Mouse (Mus musculus): ENCODE measurements at regions not wholly inside any gene's neighbourhood (a gene's known extent, or its start where the extent isn't known, plus 50 kb on each side); places are given as distances from the start of the nearest gene placed in this dataset.
A peak's percentile ranks its signal among the peaks of the same experiment; 100 is the strongest.

DNA sequence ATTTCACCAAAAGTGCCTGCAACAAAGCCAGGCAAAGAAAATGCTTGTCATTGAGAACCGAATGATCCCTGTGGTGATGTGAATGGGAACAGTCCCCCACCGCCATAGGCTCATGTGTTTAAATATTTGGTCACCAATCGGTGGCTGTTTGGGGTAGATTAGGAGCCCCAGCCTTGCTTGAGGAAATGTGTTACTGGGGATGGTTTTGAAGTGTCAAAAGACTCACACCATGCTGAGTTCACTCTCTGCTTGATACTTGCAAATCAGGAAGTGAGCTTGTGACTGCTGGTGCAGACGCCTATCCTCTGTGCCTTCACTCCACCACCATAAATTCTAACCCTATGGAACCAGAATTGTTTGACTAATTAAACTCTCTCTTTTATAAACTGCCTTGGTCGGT is 305.1 kb upstream of the Map3k7 start:
- no peak for ATAC-seq (ENCODE audit: low FRiP score, low read depth)
- Histone ChIP-seq H3K27me3 (replicated peaks) (no peaks in the 10 kb centered on the region), H3K4me3 (no peak overlapping the region), H3K4me1 (peaks cover 6% of the 10 kb centered on the region; the same call in 1 of the 2 replicates), H3K9ac (no peak overlapping the region), H3K9me3 (no peaks in the 10 kb centered on the region), H3K4me2 (replicated peaks) (no peak overlapping the region), H3K36me3 (no peaks in the 10 kb centered on the region), H3K27ac (no peak overlapping the region)
- 49% methylated on average over 5 of the region's 5 CpGs for WGBS

GRCm38 (mm10) chr4:31660896-31661295 is 303.0 kb upstream of the Map3k7 start:
- ATAC-seq (ENCODE audit: low FRiP score, low read depth): no peak
- H3K9me3 ChIP-seq: no peaks in the 10 kb centered on the region
- no peaks in the 10 kb centered on the region for H3K36me3 ChIP-seq
- H3K27ac ChIP-seq: no peak overlapping the region
- H3K4me1 ChIP-seq: peaks cover 6% of the 10 kb centered on the region; the same call in 1 of the 2 replicates
- H3K27me3 ChIP-seq (replicated peaks): no peaks in the 10 kb centered on the region
- H3K4me2 ChIP-seq (replicated peaks): no peak overlapping the region
- WGBS: 27% methylated on average over 4 of the region's 4 CpGs
- no peak overlapping the region for H3K9ac ChIP-seq
- H3K4me3 ChIP-seq: no peak overlapping the region

- H3K9me3 ChIP-seq: no peaks in the 10 kb centered on the region
- H3K36me3 ChIP-seq: no peaks in the 10 kb centered on the region
- no peak for ATAC-seq (ENCODE audit: low FRiP score, low read depth)
- no peaks in the 10 kb centered on the region for H3K27me3 ChIP-seq (replicated peaks)
- no peak overlapping the region for H3K27ac ChIP-seq
- WGBS: 72% methylated on average over 6 of the region's 6 CpGs
- no peak overlapping the region for H3K9ac ChIP-seq
- H3K4me2 ChIP-seq (replicated peaks): no peak overlapping the region
- H3K4me1 ChIP-seq: no peaks in the 10 kb centered on the region
- no peak overlapping the region for H3K4me3 ChIP-seq
Measured at GRCm38 (mm10) chr4:31671530-31672170, 292.2 kb upstream of the Map3k7 start.

DNA sequence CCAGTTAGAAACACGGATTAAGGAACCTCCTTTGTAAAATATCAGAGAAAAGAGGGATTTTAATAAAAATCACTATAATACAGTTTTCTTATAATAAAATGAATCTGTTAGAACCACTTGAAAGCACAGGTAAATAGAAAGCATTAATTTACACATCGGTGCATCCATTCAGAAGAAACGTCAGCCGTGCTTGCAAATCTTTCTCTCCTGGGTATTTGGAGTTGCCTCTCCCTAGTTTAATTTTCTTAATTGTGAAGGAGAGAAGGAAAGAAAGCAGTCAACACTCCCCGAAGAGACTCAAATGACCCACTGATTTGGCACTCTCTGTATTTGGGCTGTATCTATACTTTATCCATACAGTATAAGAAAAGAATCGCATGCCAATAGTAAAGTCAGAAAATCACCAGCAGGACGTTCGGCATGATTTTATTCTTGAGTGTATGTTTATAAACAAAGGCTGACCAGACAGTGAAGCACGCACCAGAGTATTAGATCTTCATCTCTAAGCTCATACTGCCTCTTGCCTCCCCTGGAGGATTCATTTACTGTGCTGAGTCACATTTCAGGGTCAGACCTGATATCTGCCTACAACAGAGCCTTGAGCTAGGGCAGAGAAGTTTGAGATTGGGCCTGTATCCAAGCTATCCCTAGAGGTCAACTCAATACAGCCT is 291.6 kb upstream of the Map3k7 start:
- Histone ChIP-seq H3K9ac (no peak overlapping the region), H3K27me3 (replicated peaks) (no peaks in the 10 kb centered on the region), H3K9me3 (no peaks in the 10 kb centered on the region), H3K4me3 (no peak overlapping the region), H3K4me1 (no peaks in the 10 kb centered on the region), H3K36me3 (no peaks in the 10 kb centered on the region), H3K27ac (no peak overlapping the region), H3K4me2 (replicated peaks) (no peak overlapping the region)
- peak; percentile 33; the same call in 1 of the 2 replicates for ATAC-seq (ENCODE audit: low FRiP score, low read depth)
- WGBS: 75% methylated on average over 9 of the region's 9 CpGs

DNA sequence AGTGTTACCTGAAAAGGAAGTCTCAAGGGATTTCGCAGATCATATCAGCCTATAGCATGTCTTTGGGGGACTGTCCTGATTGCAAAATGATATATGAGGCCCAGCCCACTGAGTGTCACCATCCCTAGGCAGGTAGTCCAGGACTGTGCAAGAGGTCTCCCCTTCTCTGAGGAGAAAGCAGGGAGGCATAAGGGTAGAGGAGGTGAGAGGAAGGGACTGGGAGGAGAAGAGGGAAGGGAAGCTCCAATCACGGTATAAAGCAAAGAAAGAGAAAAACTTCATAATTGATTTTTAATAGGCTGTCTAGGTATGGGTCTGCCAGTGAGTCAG is 291.1 kb upstream of the Map3k7 start:
- no peaks in the 10 kb centered on the region for H3K27me3 ChIP-seq (replicated peaks)
- H3K4me1 ChIP-seq: no peaks in the 10 kb centered on the region
- no peaks in the 10 kb centered on the region for H3K36me3 ChIP-seq
- H3K4me2 ChIP-seq (replicated peaks): no peak overlapping the region
- no peak overlapping the region for H3K4me3 ChIP-seq
- peak; percentile 53 for ATAC-seq (ENCODE audit: low FRiP score, low read depth)
- H3K9ac ChIP-seq: no peak overlapping the region
- WGBS: 81% methylated on average over 2 of the region's 2 CpGs
- no peaks in the 10 kb centered on the region for H3K9me3 ChIP-seq
- H3K27ac ChIP-seq: no peak overlapping the region

DNA sequence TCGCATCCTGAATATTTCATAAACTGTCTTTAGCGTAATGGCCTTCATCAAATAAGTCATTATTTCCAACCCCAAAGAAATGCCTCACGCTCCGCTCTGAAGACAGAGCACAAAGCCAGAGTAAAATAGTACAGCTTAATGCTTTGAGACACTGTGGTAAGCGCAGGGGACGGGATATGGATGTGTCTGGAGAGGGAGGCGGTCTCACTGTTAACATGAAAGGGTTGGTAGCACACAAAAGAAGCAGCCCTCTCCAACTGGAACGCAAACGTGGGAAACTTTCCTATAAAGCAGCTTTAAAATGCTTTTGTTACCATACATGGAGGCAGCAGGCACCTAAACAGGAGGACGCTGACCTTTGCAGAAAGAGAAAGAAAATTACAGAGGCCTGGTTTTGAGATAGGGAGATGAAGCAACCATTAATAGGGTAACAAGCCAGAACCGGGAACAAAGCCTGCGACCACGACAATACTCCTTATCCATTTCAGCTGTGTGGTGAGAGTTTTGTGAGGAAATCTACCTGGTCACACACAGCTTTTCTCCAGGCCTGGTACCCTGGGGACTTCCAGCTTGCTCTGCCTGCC is 284.8 kb upstream of the Map3k7 start:
- H3K9ac ChIP-seq: no peak overlapping the region
- no peak for ATAC-seq (ENCODE audit: low FRiP score, low read depth)

GRCm38 (mm10) chr4:31680958-31681357 is 282.9 kb upstream of the Map3k7 start:
- H3K27ac ChIP-seq: no peak overlapping the region
- H3K4me1 ChIP-seq: no peaks in the 10 kb centered on the region
- H3K36me3 ChIP-seq: no peaks in the 10 kb centered on the region
- no peak for ATAC-seq (ENCODE audit: low FRiP score, low read depth)
- no peaks in the 10 kb centered on the region for H3K27me3 ChIP-seq (replicated peaks)
- H3K4me2 ChIP-seq (replicated peaks): no peak overlapping the region
- no peaks in the 10 kb centered on the region for H3K9me3 ChIP-seq
- H3K9ac ChIP-seq: no peak overlapping the region
- H3K4me3 ChIP-seq: no peak overlapping the region
- 91% methylated on average over 2 of the region's 2 CpGs for WGBS

More for the DNA sequence above, 284.8 kb upstream of the Map3k7 start:
- Histone ChIP-seq H3K9me3 (no peaks in the 10 kb centered on the region), H3K4me3 (no peak overlapping the region), H3K27me3 (replicated peaks) (no peaks in the 10 kb centered on the region), H3K4me2 (replicated peaks) (no peak overlapping the region), H3K4me1 (no peaks in the 10 kb centered on the region), H3K36me3 (no peaks in the 10 kb centered on the region), H3K27ac (no peak overlapping the region)
- 71% methylated on average over 13 of the region's 13 CpGs for WGBS

- ATAC-seq (ENCODE audit: low FRiP score, low read depth): no peak
- Histone ChIP-seq H3K4me1 (no peaks in the 10 kb centered on the region), H3K4me2 (replicated peaks) (no peak overlapping the region), H3K36me3 (no peaks in the 10 kb centered on the region), H3K27me3 (replicated peaks) (no peaks in the 10 kb centered on the region), H3K9ac (no peak overlapping the region), H3K4me3 (no peak overlapping the region), H3K9me3 (no peaks in the 10 kb centered on the region), H3K27ac (no peak overlapping the region)
- 90% methylated on average over 2 of the region's 2 CpGs for WGBS
Measured at GRCm38 (mm10) chr4:31689083-31689482, 274.8 kb upstream of the Map3k7 start.

GRCm38 (mm10) chr4:31697769-31698505 is 266.0 kb upstream of the Map3k7 start:
- H3K4me1 ChIP-seq: no peaks in the 10 kb centered on the region
- no peak overlapping the region for H3K27ac ChIP-seq
- H3K27me3 ChIP-seq (replicated peaks): no peaks in the 10 kb centered on the region
- WGBS: 46% methylated on average over 9 of the region's 9 CpGs
- no peaks in the 10 kb centered on the region for H3K9me3 ChIP-seq
- no peaks in the 10 kb centered on the region for H3K36me3 ChIP-seq
- H3K9ac ChIP-seq: no peak overlapping the region
- ATAC-seq (ENCODE audit: low FRiP score, low read depth): peak; percentile 61
- no peak overlapping the region for H3K4me2 ChIP-seq (replicated peaks)
- H3K4me3 ChIP-seq: no peak overlapping the region

DNA sequence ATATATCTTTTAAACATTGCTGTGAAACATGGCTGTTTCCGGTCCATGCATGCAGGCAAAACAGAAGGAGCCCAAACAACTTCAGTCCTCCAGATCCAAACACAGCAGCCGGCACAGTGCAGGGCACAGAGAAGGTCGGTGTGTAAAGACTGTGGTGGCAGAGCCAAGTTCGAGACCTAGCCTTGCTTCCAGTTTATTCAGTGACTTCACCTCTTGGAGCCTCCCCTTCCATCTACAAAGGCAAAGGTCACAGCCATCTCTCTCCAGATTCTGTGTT is 265.5 kb upstream of the Map3k7 start:
- Histone ChIP-seq H3K4me2 (replicated peaks) (no peak overlapping the region), H3K4me3 (no peak overlapping the region), H3K27ac (no peak overlapping the region), H3K4me1 (no peaks in the 10 kb centered on the region), H3K27me3 (replicated peaks) (no peaks in the 10 kb centered on the region), H3K9me3 (no peaks in the 10 kb centered on the region), H3K9ac (no peak overlapping the region), H3K36me3 (no peaks in the 10 kb centered on the region)
- no peak; the same call in 1 of the 2 replicates for ATAC-seq (ENCODE audit: low FRiP score, low read depth)
- WGBS: 79% methylated on average over 4 of the region's 4 CpGs

GRCm38 (mm10) chr4:31699296-31699695 is 264.6 kb upstream of the Map3k7 start:
- ATAC-seq (ENCODE audit: low FRiP score, low read depth): no peak
- no peaks in the 10 kb centered on the region for H3K36me3 ChIP-seq
- no peak overlapping the region for H3K27ac ChIP-seq
- 69% methylated on average over 5 of the region's 5 CpGs for WGBS
- H3K4me1 ChIP-seq: no peaks in the 10 kb centered on the region
- H3K9me3 ChIP-seq: no peaks in the 10 kb centered on the region
- no peak overlapping the region for H3K4me3 ChIP-seq
- no peak overlapping the region for H3K9ac ChIP-seq
- no peak overlapping the region for H3K4me2 ChIP-seq (replicated peaks)
- no peaks in the 10 kb centered on the region for H3K27me3 ChIP-seq (replicated peaks)

- Histone ChIP-seq H3K9me3 (no peaks in the 10 kb centered on the region), H3K9ac (no peak overlapping the region), H3K4me3 (no peak overlapping the region), H3K27me3 (replicated peaks) (no peaks in the 10 kb centered on the region), H3K4me2 (replicated peaks) (no peak overlapping the region), H3K36me3 (no peaks in the 10 kb centered on the region), H3K4me1 (no peaks in the 10 kb centered on the region), H3K27ac (no peak overlapping the region)
- 64% methylated on average over 2 of the region's 2 CpGs for WGBS
- no peak for ATAC-seq (ENCODE audit: low FRiP score, low read depth)
Measured at GRCm38 (mm10) chr4:31714054-31714651, 249.7 kb upstream of the Map3k7 start.
